Mouse (Mus musculus) layer of hippocampus, adult 2 months (tissue): ENCODE measurements around the gene Necab3. TPM values are rescaled to one million over a fixed set of nuclear protein-coding genes. Genes with fewer than 3 reads are reported as not detected.

Source experiments
- DNase-seq, 2 experiments: peaks; one replicate each; pipeline ENCODE4 v3.0.0; 2022; ENCODE audit warnings: low spot score in 2 of 2
- H3K27ac ChIP-seq: fragments of 200-600 bp; 2 replicates; pipeline ENCODE4 v1.8.1; 2022
- H3K4me3 ChIP-seq: fragments of 200-600 bp; 2 replicates; pipeline ENCODE4 v1.8.1; 2022; ENCODE audit warnings: mild to moderate bottlenecking
- CTCF ChIP-seq: fragments of 200-600 bp; conservative IDR thresholded peaks from 2 replicates; pipeline ENCODE4 v1.8.1; 2022; ENCODE audit warnings: antibody characterized with exemption, mild to moderate bottlenecking, moderate library complexity
- total RNA-seq, 2 experiments: library from RNA; stranded (reverse); gene quantifications; 2 replicates each; pipeline ENCODE4 v1.2.3; 2021

Necab3 gene
- total RNA-seq, 2 experiments from 2014 or later = 30.0 to 34.9 TPM

- Histone ChIP-seq H3K4me3 (peak overlapping the region; percentile 52), H3K27ac (peak overlapping the region; percentile 32; the same call in 1 of the 2 replicates)
- no peak for TF ChIP-seq CTCF
- peak; percentile 29 to 45 for DNase-seq
These were observed 9.4 kb downstream of the Necab3 start for GRCm38 (mm10) chr2:154549127-154549885.

- TF ChIP-seq CTCF = no peak
- Histone ChIP-seq H3K27ac (no peak overlapping the region), H3K4me3 (no peak overlapping the region)
- no peak for DNase-seq
These were observed 10.0 kb downstream of the Necab3 start for GRCm38 (mm10) chr2:154548688-154549087.

- no peak for TF ChIP-seq CTCF
- no peak within 1 kb of the TSS for H3K4me3 ChIP-seq
These were observed 12.0 kb downstream of the Necab3 start, which contains the start of gene 1700003F12Rik for GRCm38 (mm10) chr2:154546711-154547110. Gene 1700003F12Rik (plus strand): TSS chr2:154547085.

GRCm38 (mm10) chr2:154543567-154544347 is 14.9 kb downstream of the Necab3 start:
- no peak overlapping the region for H3K4me3 ChIP-seq
- peak; percentile 29 for TF ChIP-seq CTCF
- peak overlapping the region; percentile 87 for H3K27ac ChIP-seq
- DNase-seq = peak; percentile 60 to 84

More at GRCm38 (mm10) chr2:154546711-154547110, 12.0 kb downstream of the Necab3 start, which contains the start of gene 1700003F12Rik:
- no peak for DNase-seq
- no peak within 1 kb of the TSS for H3K27ac ChIP-seq

GRCm38 (mm10) chr2:154541630-154542029 is 17.1 kb downstream of the Necab3 start:
- peak; percentile 59 for TF ChIP-seq CTCF
- H3K27ac ChIP-seq = no peak overlapping the region
- no peak overlapping the region for H3K4me3 ChIP-seq
- no peak for DNase-seq

GRCm38 (mm10) chr2:154539720-154540119 is 19.0 kb downstream of the Necab3 start:
- TF ChIP-seq CTCF = peak; percentile 91
- DNase-seq = peak; percentile 48 to 59
- H3K4me3 ChIP-seq = no peak overlapping the region
- H3K27ac ChIP-seq = peak overlapping the region; percentile 84; the same call in 1 of the 2 replicates

GRCm38 (mm10) chr2:154538710-154539109 is 20.0 kb downstream of the Necab3 start:
- no peak overlapping the region for H3K4me3 ChIP-seq
- H3K27ac ChIP-seq = peak overlapping the region; percentile 84
- no peak for TF ChIP-seq CTCF
- no peak for DNase-seq

GRCm38 (mm10) chr2:154538310-154538709 is 20.4 kb downstream of the Necab3 start:
- DNase-seq = peak; percentile 47 to 69
- peak overlapping the region; percentile 84 for H3K27ac ChIP-seq

GRCm38 (mm10) chr2:154534704-154535270 is 23.9 kb downstream of the Necab3 start:
- TF ChIP-seq CTCF = no peak
- no peak overlapping the region for H3K4me3 ChIP-seq
- DNase-seq = no peak
- H3K27ac ChIP-seq = no peak overlapping the region

More at GRCm38 (mm10) chr2:154538310-154538709, 20.4 kb downstream of the Necab3 start:
- no peak for TF ChIP-seq CTCF
- no peak overlapping the region for H3K4me3 ChIP-seq

- no peak overlapping the region for H3K4me3 ChIP-seq
- no peak for TF ChIP-seq CTCF
- no peak overlapping the region; the same call in 1 of the 2 replicates for H3K27ac ChIP-seq
- DNase-seq = no peak
These were observed 25.8 kb downstream of the Necab3 start for GRCm38 (mm10) chr2:154532888-154533287.

- no peak for TF ChIP-seq CTCF
- Histone ChIP-seq H3K4me3 (no peak overlapping the region), H3K27ac (peak overlapping the region; percentile 85)
- no peak for DNase-seq
These were observed 32.2 kb downstream of the Necab3 start for GRCm38 (mm10) chr2:154526531-154526930.

- H3K4me3 ChIP-seq = no peak overlapping the region
- H3K27ac ChIP-seq = peak overlapping the region; percentile 85
- peak; percentile 38 to 80 for DNase-seq
- no peak for TF ChIP-seq CTCF
These were observed 33.4 kb downstream of the Necab3 start for GRCm38 (mm10) chr2:154525285-154525684.

GRCm38 (mm10) chr2:154522334-154522733 is 36.4 kb downstream of the Necab3 start:
- TF ChIP-seq CTCF = no peak
- H3K27ac ChIP-seq = no peak overlapping the region
- no peak overlapping the region for H3K4me3 ChIP-seq
- no peak for DNase-seq
